Mouse (Mus musculus): ENCODE results near the gene 1700016H13Rik. TPM values are rescaled to one million over a fixed set of nuclear protein-coding genes. Genes with fewer than 3 reads are reported as not detected.

The 1700016H13Rik gene
- total RNA-seq (2014; rRNA removed) (0.37 TPM in 1 of 2 replicates, not detected in the other), polyA plus RNA-seq (2015; fragmentation: Nextera tagmentation; extraction: Ambion mirVana) (0.13 TPM in 1 of 2 replicates, not detected in the other)

DNA sequence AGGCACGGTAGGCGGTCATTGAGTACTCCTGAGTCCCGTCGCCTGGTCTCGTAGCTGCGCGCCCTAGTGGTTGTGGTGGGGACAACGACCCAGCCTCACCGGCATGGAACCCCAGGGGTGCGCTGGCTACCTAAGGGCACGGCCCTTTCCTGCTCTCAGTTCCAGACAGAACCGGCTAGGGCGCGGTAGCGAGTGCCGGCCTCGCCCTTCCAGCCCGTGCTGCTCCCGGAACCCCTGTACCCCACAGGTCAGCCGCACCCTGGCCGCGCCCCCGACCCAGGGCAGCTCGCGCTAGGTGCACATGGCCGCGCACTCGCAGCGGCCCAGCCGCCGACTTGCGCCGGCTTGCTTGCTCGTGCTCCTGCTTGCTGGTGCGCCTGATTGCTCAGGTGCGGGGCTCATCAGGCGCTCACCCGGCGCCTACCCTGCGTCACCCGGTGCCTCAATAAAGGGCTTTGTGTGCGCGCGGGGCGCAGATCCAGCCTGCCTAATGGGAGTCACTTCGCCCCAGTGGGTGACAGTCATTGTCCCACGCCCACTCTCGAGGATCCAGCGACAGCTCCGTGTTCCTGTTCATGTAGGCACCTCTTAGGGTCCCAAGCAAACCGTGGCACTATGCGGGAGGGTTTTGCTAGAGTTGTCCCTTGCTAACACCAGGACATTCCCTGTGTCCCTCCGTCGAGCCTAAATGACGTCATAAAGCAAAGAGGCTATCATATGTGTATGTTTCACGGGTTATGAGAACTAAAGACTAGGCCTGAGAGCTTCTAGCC lies at the start of gene 1700016H13Rik:
Gene 1700016H13Rik (minus strand): TSS at position 665 of the 773 bp plus-strand sequence.
- H3K36me3 ChIP-seq (ENCODE audit: insufficient read depth, low read length): no peaks in the 10 kb centered on the region
- H3K27ac ChIP-seq: no peak within 1 kb of the TSS
- TF ChIP-seq CTCF (IDR thresholded peaks at IDR 0.05; ENCODE audit: low read depth): peak; percentile 69
- H3K9me3 ChIP-seq (ENCODE audit: low read length): no peaks in the 10 kb centered on the region
- WGBS: 2% methylated on average over 50 of the region's 56 CpGs
- H3K4me1 ChIP-seq (ENCODE audit: insufficient read depth, low read length): no peaks in the 10 kb centered on the region
- ATAC-seq (peak; percentile 80), DNase-seq (ENCODE audit: low spot score) (peak; percentile 75)
- peak within 1 kb of the TSS; percentile 58 for H3K9ac ChIP-seq (replicated peaks; ENCODE audit: low read length)
- peak within 1 kb of the TSS; percentile 96 for H3K4me2 ChIP-seq (ENCODE audit: low read depth, low read length)
- H3K27me3 ChIP-seq (ENCODE audit: insufficient read depth, low read length): no peaks in the 10 kb centered on the region
- H3K4me3 ChIP-seq (ENCODE audit: low read length): peak within 1 kb of the TSS; percentile 56

DNA sequence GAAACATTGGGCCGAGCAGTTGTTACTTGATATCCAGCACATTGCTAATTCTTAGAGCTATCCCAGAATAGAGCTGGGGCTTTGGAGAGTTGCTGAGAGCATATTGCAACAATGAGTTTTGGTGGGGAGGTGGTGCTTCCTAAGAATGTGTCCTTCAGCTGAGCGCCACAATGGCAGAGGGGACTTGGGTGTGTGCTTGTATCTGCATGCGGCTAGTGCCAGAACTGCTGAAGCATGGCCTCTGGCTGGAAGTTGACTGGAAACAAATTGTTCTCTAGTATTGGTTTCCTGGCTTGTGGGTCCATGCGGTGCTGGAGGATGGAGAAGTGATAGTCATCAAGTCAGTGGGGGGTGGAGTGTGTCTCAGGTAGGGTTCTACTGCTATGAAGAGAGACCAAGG lies 49.5 kb upstream of the 1700016H13Rik start:
- ATAC-seq: no peak
- Histone ChIP-seq H3K36me3 (ENCODE audit: insufficient read depth, low read length) (no peaks in the 10 kb centered on the region), H3K9me3 (ENCODE audit: low read length) (no peaks in the 10 kb centered on the region), H3K4me2 (ENCODE audit: low read depth, low read length) (no peak overlapping the region), H3K27me3 (ENCODE audit: insufficient read depth, low read length) (no peaks in the 10 kb centered on the region), H3K9ac (replicated peaks; ENCODE audit: low read length) (no peak overlapping the region), H3K4me1 (ENCODE audit: insufficient read depth, low read length) (no peaks in the 10 kb centered on the region), H3K27ac (no peak overlapping the region), H3K4me3 (ENCODE audit: low read length) (no peak overlapping the region)
- WGBS: over 99% methylated on average over 4 of the region's 4 CpGs
- TF ChIP-seq CTCF (IDR thresholded peaks at IDR 0.05; ENCODE audit: low read depth): no peak
- DNase-seq (ENCODE audit: low spot score): no peak

DNA sequence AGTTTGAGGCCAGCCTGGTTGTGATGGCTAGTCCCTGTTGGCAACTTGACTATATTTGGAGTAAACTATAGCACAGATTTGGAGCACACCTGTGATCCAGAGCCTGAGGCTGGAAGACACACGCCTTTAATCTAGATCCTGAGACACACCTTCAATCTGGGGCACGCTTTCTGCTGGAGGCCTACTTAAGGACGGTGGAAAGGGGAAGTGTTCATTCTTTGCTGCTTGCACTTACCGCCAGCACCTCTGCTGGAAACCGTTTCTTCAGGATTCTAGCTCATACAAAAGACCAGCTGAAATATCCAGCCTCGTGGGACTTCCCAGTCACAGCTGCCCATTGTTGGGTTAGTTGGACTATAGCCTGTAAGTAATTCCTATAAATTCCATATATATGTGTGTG lies 46.7 kb upstream of the 1700016H13Rik start:
- no peak for DNase-seq (ENCODE audit: low spot score)
- Histone ChIP-seq H3K27ac (no peak overlapping the region), H3K4me3 (ENCODE audit: low read length) (no peak overlapping the region), H3K4me2 (ENCODE audit: low read depth, low read length) (no peak overlapping the region), H3K9me3 (ENCODE audit: low read length) (no peaks in the 10 kb centered on the region), H3K36me3 (ENCODE audit: insufficient read depth, low read length) (no peaks in the 10 kb centered on the region), H3K27me3 (ENCODE audit: insufficient read depth, low read length) (no peaks in the 10 kb centered on the region), H3K4me1 (ENCODE audit: insufficient read depth, low read length) (peaks cover 6% of the 10 kb centered on the region; the same call in 1 of the 2 replicates), H3K9ac (replicated peaks; ENCODE audit: low read length) (no peak overlapping the region)
- TF ChIP-seq CTCF (IDR thresholded peaks at IDR 0.05; ENCODE audit: low read depth): no peak
- 82% methylated on average over 6 of the region's 6 CpGs for WGBS
- ATAC-seq: no peak

DNA sequence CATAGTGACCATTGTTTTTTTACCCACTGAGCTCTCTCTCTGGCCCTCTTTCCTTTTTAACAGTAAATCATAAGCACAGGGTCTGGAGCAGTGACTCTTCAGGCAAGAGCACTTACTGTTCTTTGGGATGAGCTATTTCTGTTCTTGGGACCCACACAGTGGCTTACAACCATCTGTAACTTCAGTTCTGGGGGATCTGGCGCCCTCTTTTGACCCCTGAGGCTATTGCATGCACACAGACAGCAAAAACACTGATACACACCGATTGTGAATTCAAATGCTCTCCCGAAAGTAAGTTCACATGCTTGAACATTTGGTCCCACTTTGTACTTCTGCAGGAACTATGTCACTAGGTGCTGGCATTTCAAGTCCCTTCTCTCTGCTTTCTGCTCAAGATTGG lies 45.7 kb upstream of the 1700016H13Rik start:
- DNase-seq (ENCODE audit: low spot score): no peak
- 76% methylated on average over 3 of the region's 3 CpGs for WGBS
- TF ChIP-seq CTCF (IDR thresholded peaks at IDR 0.05; ENCODE audit: low read depth): peak; percentile 31

DNA sequence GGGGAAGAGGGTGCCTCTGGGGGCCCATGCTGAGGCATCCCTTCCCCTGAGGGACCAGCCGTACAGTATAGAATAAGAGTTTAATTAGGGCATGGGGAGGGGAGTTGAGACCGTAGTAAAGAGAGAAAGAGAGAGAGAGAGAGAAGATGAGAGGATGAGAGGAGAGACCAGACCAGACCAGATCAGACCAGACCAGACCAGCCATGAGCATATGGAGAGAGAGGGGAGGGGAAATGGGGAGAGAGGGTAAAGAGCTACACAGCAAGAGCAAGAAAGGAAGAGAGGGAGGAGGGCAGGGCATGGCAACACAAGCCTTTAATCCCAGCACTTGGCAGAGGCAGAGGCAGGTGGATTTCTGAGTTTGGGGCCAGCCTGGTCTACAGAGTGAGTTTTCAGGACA lies 44.9 kb upstream of the 1700016H13Rik start:
- Histone ChIP-seq H3K9ac (replicated peaks; ENCODE audit: low read length) (no peak overlapping the region), H3K4me3 (ENCODE audit: low read length) (no peak overlapping the region), H3K27ac (no peak overlapping the region), H3K9me3 (ENCODE audit: low read length) (no peaks in the 10 kb centered on the region), H3K4me2 (ENCODE audit: low read depth, low read length) (no peak overlapping the region), H3K4me1 (ENCODE audit: insufficient read depth, low read length) (peaks cover 6% of the 10 kb centered on the region; the same call in 1 of the 2 replicates), H3K27me3 (ENCODE audit: insufficient read depth, low read length) (no peaks in the 10 kb centered on the region), H3K36me3 (ENCODE audit: insufficient read depth, low read length) (no peaks in the 10 kb centered on the region)
- no peak for TF ChIP-seq CTCF (IDR thresholded peaks at IDR 0.05; ENCODE audit: low read depth)
- 76% methylated on average over 2 of the region's 2 CpGs for WGBS
- no peak for ATAC-seq
- DNase-seq (ENCODE audit: low spot score): no peak

More for the DNA sequence above, 45.7 kb upstream of the 1700016H13Rik start:
- Histone ChIP-seq H3K4me1 (ENCODE audit: insufficient read depth, low read length) (peaks cover 6% of the 10 kb centered on the region; the same call in 1 of the 2 replicates), H3K36me3 (ENCODE audit: insufficient read depth, low read length) (no peaks in the 10 kb centered on the region), H3K4me3 (ENCODE audit: low read length) (no peak overlapping the region), H3K4me2 (ENCODE audit: low read depth, low read length) (no peak overlapping the region), H3K9ac (replicated peaks; ENCODE audit: low read length) (no peak overlapping the region), H3K27me3 (ENCODE audit: insufficient read depth, low read length) (no peaks in the 10 kb centered on the region), H3K9me3 (ENCODE audit: low read length) (no peaks in the 10 kb centered on the region), H3K27ac (no peak overlapping the region)
- ATAC-seq: no peak

DNA sequence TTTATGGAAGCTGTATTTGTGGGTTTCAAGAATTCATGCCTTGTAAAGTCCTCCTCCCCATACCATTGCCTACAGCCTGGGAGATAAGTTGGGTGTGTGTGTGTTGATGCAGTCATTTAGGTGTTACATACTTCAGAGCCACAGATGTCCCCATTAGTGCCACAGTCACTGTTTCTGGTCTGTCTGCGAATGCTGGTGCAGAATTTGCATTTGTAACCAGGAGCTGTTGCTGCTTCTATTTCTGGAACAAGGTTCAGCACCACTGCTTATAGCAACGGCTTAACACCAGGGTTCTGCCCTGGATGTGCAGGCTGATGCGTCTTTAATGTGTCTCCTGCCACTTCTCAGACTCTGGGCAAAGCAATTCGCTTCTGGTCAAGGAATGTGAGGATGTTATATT lies 43.7 kb upstream of the 1700016H13Rik start:
- DNase-seq (ENCODE audit: low spot score) (no peak), ATAC-seq (no peak)
- H3K4me1 ChIP-seq (ENCODE audit: insufficient read depth, low read length): peaks cover 6% of the 10 kb centered on the region; the same call in 1 of the 2 replicates
- H3K4me3 ChIP-seq (ENCODE audit: low read length): no peak overlapping the region
- no peak overlapping the region for H3K4me2 ChIP-seq (ENCODE audit: low read depth, low read length)
- no peaks in the 10 kb centered on the region for H3K27me3 ChIP-seq (ENCODE audit: insufficient read depth, low read length)
- no peak overlapping the region for H3K27ac ChIP-seq
- no peak for TF ChIP-seq CTCF (IDR thresholded peaks at IDR 0.05; ENCODE audit: low read depth)
- no peaks in the 10 kb centered on the region for H3K9me3 ChIP-seq (ENCODE audit: low read length)
- no peaks in the 10 kb centered on the region for H3K36me3 ChIP-seq (ENCODE audit: insufficient read depth, low read length)
- 37% methylated on average over 4 of the region's 4 CpGs for WGBS
- no peak overlapping the region for H3K9ac ChIP-seq (replicated peaks; ENCODE audit: low read length)

DNA sequence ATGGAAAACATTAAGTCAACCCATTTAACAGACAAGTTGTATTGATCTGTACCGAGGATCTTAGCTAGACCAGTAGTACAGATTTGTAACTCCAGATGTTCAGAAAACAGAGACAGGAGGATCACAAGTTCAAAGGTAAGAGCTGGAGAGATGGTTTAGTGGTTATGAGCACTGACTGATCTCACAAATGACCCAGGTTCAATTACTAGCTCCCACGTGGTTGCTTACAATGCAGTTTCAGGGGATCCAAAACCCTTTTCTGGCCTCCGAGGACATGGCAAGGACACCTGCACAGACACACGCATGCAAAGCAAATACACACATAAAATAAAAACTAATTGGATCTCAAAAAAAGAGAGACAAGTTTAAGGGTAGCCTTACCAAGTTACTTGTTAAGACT lies 42.8 kb upstream of the 1700016H13Rik start:
- ATAC-seq (no peak), DNase-seq (ENCODE audit: low spot score) (no peak)
- no peak for TF ChIP-seq CTCF (IDR thresholded peaks at IDR 0.05; ENCODE audit: low read depth)
- H3K27ac ChIP-seq: no peak overlapping the region
- no peaks in the 10 kb centered on the region for H3K36me3 ChIP-seq (ENCODE audit: insufficient read depth, low read length)
- no peak overlapping the region for H3K4me2 ChIP-seq (ENCODE audit: low read depth, low read length)
- no peaks in the 10 kb centered on the region for H3K9me3 ChIP-seq (ENCODE audit: low read length)
- no peak overlapping the region for H3K4me3 ChIP-seq (ENCODE audit: low read length)
- H3K27me3 ChIP-seq (ENCODE audit: insufficient read depth, low read length): no peaks in the 10 kb centered on the region
- 85% methylated on average over 4 of the region's 4 CpGs for WGBS
- no peak overlapping the region for H3K9ac ChIP-seq (replicated peaks; ENCODE audit: low read length)
- peaks cover 6% of the 10 kb centered on the region; the same call in 1 of the 2 replicates for H3K4me1 ChIP-seq (ENCODE audit: insufficient read depth, low read length)

Measured in hindbrain, postnatal 0 days (tissue).